Mouse (Mus musculus): ENCODE measurements around the gene Plcd4.

The Plcd4 gene

GRCm38 (mm10) chr1:74600501-74601266, 58.0 kb downstream of the Plcd4 start:
- no peak for DNase-seq (ENCODE audit: low spot score in 2 of 2)

- peak; percentile 76 to 80 for DNase-seq (ENCODE audit: low spot score in 2 of 2)
Measured at GRCm38 (mm10) chr1:74601267-74601962, 58.7 kb downstream of the Plcd4 start, which contains the start of the genes Rnf25 and Stk36. Gene Rnf25 (minus strand): TSS chr1:74601397. Gene Stk36 (plus strand): TSS chr1:74601445.

Data from urinary bladder, adult 18-20 months (tissue).